Mouse (Mus musculus): Measurements from ENCODE around the gene Eif3g.

The Eif3g gene

DNA sequence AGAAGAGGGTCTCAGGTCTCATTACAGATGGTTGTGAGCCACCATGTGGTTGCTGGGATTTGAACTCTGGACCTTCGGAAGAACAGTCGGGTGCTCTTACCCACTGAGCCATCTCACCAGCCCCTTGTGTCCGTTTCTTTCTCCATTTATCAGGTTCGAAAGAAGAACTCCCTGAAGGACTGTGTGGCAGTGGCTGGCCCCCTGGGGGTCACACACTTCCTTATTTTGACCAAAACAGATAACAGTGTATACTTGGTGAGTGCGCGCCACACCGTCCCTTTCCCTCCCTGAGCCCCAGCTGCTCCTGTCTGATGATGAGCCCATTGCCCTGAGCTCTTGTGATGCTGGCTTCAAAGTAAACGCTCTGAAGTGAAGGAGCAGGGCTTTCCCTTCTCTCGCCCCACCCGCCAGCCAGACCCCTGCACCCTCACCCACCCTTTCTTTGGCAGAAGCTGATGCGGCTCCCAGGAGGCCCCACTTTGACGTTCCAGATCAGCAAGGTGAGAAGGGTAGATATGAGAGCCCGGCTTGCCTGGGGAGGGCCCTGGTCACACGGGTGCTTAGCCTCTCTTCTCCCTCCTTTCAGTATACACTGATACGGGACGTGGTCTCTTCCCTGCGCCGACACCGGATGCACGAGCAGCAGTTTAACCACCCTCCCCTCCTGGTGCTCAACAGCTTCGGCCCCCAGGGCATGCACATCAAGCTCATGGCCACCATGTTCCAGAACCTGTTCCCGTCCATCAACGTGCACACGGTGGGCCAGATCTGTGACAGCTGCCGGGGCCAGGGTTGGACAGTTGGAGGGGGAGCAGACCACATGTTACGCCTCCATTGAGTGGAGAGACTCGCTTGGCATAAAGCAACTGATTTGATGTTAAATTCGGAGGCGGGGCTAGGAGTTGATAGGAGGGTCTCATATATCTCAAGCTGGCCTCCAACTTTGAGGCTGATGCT lies 9.0 kb downstream of the Eif3g start:
- in situ Hi-C loops (cut with MboI, MseI) = no loop called here

DNA sequence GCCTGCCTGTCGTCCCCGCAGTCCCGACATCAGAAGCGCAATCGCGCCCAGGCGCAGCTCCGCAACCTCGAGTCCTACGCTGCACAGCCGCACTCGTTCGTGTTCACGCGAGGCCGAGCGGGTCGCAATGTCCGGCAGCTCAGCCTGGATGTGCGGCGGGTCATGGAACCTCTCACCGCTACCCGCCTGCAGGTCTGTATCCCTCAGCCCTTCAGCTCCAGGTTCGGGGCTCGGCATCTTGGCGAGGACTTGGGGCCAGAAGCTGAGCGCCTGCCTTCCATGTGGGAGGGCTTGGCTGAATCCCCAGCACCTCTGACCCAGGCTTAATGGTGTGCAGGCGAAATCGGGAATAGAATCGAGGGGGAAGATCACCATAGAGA lies 10.0 kb downstream of the Eif3g start:
- in situ Hi-C loops (cut with MboI, MseI) = no loop called here

DNA sequence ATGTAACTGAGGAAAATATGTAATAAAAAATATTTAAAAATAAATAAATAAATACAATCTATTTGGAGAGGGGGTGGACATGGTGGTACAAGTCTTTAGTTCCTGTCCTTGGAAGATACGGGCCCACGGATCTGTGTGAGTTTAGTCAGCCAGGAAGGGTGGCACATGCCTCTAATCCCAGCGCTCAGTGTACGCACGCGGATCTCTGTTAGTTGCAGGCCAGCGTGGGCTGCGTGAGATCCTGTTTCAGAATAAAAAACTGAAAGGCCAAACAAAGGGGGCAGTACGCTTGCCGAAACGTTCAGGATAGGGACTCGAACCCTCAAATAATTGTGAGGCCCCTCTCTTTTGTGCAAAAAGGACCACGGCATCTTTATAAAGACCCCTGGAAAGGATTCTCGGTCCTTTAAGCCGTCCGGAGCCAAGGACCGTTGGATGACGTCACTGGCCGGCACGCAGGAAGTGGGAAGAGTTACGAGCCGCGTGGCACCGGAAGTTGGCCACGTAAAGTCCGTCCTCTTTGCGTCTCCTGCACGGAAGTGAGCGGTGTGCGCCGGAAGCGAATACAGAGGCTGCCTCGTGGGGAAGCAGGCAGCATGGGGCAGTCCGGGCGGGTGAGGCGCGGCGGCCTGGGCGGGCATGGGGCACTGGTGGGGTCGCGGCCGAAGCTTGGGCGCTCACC lies 10.6 kb downstream of the Eif3g start, which contains the start of gene Ppan:
Ppan (plus strand) TSS at position 472 of the 682 bp plus-strand sequence.
- in situ Hi-C loops (cut with MboI, MseI) = no loop called here

DNA sequence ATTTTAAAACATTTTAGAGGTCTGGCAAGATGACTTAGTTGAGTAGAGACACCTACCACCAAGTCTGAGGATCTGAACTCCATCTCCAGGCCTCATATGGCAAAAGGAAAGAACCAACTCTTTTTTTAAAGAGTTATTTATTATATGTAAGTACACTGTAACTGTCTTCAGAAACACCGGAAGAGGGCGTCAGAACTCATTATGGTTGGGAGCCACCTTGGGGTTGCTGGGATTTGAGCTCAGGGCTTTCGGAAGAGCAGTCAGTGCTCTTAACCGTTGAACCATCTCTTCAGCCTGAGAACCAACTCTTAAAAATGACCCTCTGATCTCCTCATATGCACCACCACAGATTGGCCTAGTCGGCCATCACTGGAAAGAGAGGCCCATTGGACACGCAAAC lies 11.2 kb downstream of the Eif3g start:
- in situ Hi-C loops (cut with MboI, MseI) = no loop called here

DNA sequence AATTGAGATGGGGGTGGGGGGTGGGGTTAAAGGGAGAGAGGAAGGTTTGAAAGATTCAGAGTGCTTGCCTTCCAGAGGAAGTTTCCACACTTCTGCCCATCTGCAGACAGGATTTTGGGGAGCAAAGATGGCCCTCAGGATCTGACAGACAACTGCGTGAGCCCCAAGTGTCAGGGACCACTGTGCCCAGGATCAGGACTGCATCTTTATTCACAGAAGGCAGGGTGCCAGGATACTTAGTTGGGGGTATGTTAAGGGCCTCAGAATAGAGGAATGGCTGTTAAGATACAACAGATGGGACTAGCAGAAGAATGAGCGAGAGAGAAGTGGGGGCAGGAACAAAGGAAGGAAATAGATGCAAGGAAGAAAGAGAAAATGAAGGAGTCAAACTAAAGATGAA lies 11.9 kb downstream of the Eif3g start:
- in situ Hi-C loops (cut with MboI, MseI) = no loop called here

DNA sequence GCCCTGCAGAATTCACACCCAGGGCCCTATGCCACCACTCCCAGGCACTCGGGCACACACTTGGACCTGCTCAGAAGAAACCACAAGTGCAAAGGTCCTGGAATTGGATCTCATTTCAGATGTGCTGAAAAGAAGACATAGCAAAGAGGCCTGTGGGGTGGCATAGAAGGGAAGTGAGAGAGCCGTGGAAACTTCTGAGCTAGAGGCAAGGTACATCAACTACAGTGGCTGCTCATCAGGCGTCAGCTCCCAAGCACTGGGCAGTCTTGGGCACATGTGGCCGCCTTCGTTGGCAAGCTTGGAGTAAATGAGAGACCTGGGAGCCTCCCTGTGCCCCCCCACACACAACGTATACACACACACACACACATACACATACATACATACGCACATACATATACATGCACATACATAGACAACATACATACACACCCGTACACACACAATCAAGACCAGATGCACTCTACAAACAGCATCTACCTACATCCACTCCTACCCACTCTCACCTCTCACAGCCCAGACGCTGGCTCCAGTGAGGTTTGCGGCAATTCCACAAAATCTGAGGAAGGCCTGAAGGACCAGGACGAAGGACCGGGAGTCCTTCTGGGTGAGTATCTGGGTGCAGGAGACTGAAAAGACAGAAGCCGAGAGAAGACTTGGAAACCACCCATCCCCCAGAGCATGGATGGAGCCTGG lies 19.2 kb downstream of the Eif3g start, which contains the start of gene Angptl6:
Angptl6 (minus strand) TSS at position 631 of the 696 bp plus-strand sequence.
- in situ Hi-C loops (cut with MboI, MseI) = no loop called here

DNA sequence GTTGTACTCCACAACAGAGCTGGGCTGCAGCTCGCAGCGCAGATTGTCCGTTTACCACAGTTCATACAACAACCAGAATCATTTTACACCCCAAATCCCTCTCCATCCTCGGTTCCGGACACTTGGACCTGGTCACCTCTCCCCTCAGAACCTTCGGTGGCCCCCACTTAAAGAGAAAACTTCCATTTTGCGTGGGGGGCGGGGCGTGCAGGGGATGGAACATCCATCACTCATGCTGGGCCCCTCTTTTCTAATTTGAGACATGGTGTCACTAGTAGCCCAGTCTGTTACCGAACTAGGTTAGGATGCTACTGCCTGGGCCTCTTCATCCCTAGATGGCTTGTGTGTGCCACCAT lies 19.7 kb downstream of the Eif3g start:
- in situ Hi-C loops (cut with MboI, MseI) = no loop called here

DNA sequence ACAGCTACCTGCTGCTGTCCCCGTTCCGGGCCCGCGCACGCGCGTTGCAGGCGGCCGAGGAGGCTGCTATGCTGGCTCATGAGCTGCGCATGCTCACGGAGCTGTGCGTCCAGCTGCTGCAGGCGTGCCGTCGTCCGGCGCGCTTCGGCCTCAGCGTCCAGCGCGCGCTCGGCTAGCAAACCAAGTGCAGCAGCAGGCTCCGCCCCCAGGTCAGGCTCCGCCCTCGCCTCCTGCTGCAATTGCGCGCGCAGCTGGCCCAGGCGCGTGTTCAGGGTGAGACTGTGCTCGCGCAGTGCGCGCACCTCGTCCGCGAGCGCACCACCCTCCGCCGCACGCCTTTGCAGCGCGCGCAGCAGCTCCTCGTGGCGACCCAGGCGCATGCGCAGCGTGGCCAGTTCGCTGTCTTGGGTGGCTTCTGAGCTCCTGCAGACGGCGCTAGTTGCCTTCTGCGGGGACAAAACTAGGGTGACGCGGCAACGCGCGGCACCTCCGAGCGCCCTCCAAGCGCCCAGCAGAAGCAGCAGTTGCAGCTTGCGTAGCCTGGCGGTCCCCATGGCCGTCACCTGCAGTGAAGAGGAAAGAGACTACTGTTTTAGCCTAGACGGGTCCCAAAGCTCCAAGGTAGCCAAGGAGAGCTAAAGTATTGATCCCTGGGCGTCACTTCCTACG lies 20.2 kb downstream of the Eif3g start:
- in situ Hi-C loops (cut with MboI, MseI) = no loop called here

DNA sequence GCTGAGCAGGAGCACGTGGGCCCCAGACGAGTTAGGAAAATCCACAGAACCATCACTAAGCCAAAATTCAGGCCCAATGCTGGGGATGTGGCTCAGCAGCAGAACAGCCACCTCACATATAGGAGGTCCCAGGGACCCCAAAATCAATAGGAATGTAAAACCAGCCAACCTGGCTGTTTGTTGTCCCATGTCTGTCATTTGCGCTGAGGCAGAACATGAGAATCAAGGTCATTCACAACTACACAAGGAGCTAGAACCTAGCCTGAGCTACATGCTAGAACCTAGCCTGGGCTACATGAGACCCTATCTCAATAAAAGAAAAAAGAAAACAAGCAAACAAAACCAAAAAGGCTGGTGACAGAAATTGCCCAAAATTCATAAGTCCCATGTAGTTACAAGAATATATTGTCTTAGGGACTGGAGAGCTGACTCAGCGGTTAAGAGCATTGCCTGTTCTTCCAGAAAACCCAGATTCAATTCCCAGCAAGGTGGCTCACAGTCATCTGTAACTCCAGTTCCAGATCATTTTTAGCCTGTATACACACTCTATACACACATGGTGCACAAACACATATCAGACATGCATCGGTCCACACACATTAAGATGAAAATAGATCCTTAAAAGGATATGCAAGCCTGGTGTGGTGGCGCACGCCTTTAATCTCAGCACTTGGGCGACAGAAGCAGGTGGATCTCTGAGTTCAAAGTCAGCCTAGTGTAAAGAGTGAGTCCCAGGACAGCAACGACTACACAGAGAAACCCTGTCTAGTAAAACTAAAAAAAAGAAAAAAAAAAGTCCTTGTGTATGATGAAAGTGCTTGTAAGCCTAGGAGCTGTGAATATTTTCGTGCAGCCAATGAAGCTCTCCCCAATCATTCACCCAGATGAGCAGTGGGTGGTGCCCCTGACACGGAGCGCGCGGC lies 21.0 kb downstream of the Eif3g start:
- in situ Hi-C loops (cut with MboI, MseI) = no loop called here

DNA sequence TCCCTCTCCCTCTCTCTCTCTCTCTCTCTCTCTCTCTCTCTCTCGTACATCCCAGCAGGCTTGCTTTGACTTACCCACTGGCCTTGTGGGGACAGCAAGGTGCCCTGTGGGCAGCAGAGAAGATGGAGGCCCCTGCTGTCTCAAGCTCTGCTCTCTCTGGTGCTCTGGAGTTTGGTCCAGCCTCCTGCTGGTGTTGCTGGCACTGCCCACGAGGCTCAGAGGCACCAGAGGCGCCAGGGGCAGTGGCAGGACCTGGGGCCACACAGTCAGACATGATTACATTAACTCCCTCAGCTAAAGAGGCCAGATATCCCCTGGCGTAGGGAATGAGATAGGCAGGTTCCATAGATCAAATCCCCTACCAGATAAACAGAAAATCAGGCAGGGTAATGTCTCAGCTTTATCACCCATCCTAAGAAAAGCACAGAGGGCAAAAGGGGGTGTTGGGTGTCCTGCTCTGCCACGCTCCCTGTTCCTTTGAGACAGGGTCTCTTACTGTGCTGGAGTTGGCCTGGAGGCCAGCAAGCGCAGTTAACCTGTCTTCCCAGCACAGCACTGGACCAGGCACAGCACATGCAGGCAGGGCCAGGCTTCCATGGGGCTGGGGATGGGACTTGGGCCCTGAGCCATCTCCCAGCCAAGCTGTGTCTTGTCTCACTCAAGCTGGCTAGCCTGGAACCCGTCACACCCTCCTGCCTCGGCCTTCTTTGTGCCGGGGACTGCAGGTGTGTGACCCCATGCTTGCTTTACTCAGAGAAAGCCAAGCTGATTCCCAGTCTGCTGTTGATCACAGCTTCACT lies 21.9 kb downstream of the Eif3g start:
- in situ Hi-C loops (cut with MboI, MseI) = no loop called here

DNA sequence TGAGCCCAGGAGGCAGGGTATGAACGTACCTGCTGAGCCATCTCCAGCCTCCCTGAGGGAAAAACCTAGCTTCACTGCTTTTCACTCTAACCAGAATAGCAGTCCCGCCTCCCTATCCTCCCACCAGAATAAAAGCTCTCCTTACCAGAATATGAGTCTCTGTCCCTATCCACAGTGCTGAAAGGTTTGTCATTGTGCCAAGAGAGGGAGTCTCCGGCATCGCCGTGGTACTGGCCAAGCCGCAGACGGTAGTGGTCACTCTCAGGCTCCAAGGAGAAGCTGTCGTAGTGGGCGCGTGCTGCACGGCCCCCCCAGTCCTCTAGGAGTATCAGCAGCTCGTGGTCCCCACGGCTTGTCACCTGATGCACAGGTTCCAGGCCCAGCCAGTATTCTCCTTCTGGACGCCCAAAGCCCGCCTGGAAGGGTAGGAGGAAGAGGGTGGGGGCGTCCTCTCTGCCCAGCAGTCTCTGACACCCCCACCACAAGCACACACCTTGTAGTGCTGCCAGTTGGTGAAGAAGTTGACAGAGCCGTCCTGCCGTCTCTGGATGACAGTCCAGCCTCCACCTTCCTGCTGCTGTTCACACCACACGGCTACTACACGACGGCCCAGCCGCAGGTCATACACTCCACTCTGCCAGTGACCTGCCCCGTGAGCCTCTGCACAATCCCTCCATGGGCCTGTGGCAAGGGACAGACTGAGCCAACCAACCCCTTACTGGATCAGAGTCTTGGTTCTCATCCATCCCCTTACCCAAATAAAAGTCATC lies 23.2 kb downstream of the Eif3g start:
- in situ Hi-C loops (cut with MboI, MseI) = no loop called here

DNA sequence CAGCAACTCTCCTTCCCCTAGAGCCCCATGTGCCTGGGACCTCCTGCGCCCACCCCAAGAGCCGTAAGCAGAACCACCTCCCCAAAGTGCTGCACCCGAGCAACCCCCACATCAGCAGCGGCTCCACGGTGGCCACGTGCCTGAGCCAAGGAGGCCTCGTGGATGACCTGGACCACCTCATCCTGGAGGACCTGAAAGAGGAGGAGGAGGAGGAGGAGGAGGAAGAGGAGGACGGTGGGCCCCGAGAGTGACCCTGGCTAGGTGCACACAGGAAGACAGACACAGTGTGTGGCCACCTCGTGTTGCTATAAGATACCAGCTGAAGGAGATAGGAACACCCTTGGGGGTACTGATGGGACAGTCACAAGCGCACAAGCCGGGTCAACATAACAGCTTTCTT lies 24.9 kb downstream of the Eif3g start:
- in situ Hi-C loops (cut with MboI, MseI) = no loop called here

DNA sequence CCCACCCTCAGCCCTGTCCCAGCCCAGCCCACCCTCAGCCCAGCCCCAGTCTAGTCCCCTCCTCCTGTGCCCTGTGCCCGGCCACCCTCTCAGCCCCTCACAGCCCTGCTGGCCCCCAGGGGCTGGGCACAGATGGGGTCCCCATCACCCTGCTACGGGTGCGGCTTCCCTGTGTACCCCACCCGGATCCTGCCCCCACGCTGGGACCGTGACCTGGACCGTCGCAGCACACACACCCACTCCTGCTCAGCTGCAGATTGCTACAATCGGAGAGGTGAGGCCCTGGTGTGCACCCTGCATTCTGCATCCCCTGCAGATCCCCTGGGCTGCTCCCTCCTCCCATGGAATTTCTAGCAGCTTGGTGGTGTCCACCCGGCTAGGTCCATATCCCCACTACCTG lies 25.4 kb downstream of the Eif3g start:
- in situ Hi-C loops (cut with MboI, MseI) = no loop called here

DNA sequence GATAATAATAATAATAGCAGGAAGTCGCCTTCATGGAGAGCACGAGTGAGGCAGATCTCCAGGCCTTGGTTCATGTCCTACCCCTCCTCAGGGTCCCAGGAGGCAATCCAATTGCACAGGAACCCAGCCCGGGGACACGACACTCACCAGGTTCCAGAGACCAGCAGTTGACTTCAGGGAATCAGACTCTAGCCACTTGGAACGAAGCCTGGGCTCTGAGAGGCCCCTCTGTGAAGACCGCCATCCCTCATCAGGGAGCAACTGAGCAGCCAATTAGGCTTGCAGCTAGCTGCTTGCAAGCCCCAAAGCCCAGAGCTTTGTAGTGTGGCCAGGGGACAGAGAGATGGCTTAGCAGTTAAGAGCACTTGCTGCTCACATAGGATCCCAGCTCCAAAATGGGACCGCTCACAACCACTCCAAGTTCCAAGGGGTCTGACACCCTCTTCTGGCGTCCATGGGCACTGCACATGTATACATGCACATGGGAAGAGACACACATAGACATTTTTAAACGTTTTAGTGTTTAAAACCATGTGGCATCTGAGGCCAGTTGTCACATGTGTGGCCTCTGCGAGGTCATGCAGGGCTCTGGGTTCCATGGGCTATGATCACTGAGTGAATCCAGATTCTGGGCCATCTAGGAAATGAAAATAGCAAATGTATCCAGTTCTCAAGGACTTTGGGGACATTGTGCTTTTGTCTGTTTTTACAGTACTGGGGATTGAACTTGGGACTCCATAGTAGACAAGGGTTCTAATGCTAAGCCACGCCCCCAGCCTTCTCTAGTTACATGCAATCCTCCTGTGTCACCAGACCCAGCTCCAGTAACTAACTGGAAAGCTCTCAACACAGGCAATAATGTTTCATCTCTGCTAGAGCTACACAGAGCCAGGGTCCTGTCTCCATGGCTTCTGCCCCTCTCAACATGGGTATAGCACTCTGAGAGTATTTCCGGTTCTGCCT lies 27.9 kb downstream of the Eif3g start:
- in situ Hi-C loops (cut with MboI, MseI) = no loop called here

DNA sequence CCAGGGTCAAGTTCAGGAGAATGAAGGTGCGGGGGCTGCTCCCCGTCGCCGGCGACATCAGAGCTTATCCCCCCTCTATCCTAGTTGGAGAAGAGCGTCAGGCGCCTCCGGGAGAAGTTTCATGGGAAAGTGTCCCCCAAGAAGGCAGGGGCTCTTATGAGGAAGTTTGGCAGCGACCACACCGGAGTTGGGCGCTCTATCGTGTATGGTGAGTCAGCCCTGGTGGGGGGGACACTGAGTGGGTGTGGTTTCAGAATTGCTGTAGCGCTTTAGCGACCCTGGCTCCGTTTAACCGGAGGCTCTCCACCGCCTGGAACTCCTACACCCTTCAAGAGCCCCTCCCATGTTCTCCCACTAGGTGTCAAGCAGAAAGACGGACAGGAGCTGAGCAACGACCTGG lies 29.2 kb downstream of the Eif3g start:
- in situ Hi-C loops (cut with MboI, MseI) = no loop called here

DNA sequence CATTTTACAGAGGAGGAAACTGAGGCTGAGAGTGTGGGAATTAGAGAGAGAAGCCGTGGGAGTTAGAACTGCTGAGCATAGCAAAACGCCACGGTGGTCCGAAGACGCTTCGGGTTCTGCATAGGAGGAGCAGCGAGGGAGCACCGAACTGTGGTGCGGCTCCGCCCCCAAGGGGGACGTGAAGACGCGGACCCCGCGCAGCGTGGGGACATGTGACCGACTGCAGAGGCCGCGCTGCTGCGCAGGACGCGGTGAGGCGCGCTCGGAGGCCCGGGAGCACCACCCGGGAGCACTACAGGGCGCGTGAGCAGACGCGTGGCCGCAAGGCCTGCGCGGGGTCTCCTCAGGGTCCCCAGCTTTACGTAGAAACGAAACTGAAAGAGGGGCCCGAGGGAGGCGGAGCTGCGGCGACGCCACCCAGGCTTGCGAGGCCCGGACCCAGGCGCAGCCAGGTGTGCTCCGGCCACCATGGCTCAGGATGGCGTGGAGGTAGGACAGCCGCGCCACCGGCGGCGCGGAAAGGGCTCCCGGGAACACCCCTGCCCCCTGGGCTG lies 29.9 kb downstream of the Eif3g start, which contains the start of gene A230050P20Rik:
A230050P20Rik (plus strand) TSS at position 195 of the 554 bp plus-strand sequence.
- in situ Hi-C loops (cut with MboI, MseI) = no loop called here

DNA sequence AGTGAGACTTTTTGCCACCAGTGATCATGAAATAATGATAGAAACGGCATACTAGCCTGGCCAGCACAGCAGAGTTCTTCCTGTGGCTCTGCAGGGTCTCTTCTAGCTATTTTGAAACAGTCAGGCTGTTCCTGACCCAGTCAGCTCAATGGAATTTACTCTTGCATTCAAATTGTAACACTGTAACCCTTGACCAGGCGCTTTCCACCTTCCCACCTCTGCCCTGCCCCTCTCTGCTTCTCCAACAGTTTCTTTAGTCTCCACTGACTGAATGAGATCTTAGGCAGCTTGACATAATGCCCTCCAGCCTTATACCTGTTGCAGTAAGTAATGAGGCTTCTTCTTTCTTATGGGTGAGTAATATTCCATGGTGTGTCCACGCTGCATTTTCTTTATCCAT lies 31.5 kb downstream of the Eif3g start:
- in situ Hi-C loops (cut with MboI, MseI) = no loop called here

Measured in regulatory T cell (primary cell).